25 mouse cellular contexts compared by ENCODE assay signal in genomic region chr13:55803973-55804372, GRCm38 (mm10). TPM values are rescaled to one million over a fixed set of nuclear protein-coding genes. Genes with fewer than 3 reads are reported as not detected.
DNase-seq lines count a peak whose midpoint lies in the region; ATAC-seq and TF ChIP-seq lines count a peak whose summit lies in the region.
"Had no signal": no experiment of that assay in that cellular context is flagged by ENCODE, and none has a peak within 500 bp of the region (broad histone marks: within the 10 kb centered on the region; RNA-seq: fewer than 3 reads in every experiment).

No protein-coding gene starts in this region.

- no peaks in the 10 kb centered on the region for H3K36me3 ChIP-seq in heart, embryonic 10.5 days
- no peaks in the 10 kb centered on the region for H3K36me3 ChIP-seq in heart, embryonic 12.5 days
- H3K36me3 ChIP-seq in CH12.LX (replicated peaks in 1 of 2; ENCODE audit: control insufficient read depth in 1 of 2, insufficient read depth in 1 of 2, low read length in 1 of 2): no peaks in the 10 kb centered on the region
- H3K36me3 ChIP-seq in ES-E14 (ENCODE audit: control insufficient read depth, insufficient read depth, low read length, poor library complexity, severe bottlenecking): no peaks in the 10 kb centered on the region
- H3K36me3 ChIP-seq: G1E had no signal

- H3K27me3 ChIP-seq in heart, embryonic 10.5 days (ENCODE audit: insufficient read depth, poor library complexity, severe bottlenecking): peaks cover 8% of the 10 kb centered on the region; the same call in 1 of the 2 replicates
- 0 out of 2 replicates have a peak, but pooled peaks cover 6% of the 10 kb centered on the region for H3K27me3 ChIP-seq in heart, embryonic 12.5 days (replicated peaks)
- no peaks in the 10 kb centered on the region for H3K27me3 ChIP-seq in CH12.LX (replicated peaks)
- H3K27me3 ChIP-seq: Patski had no signal

- H3K79me2 ChIP-seq in CH12.LX (replicated peaks; ENCODE audit: control insufficient read depth, extremely low read depth, insufficient read depth, poor library complexity, severe bottlenecking): no peaks in the 10 kb centered on the region

- TF ChIP-seq POLR2A in CH12.LX (IDR thresholded peaks at IDR 0.05; ENCODE audit: low read depth, low read length): no peak

- no peak overlapping the region for H3K4me2 ChIP-seq in heart, embryonic 12.5 days
- no peak overlapping the region for H3K4me2 ChIP-seq in CH12.LX (ENCODE audit: insufficient read depth, low read depth, poor library complexity, severe bottlenecking)

- no peak overlapping the region for H3K27ac ChIP-seq in heart, embryonic 10.5 days
- H3K27ac ChIP-seq in heart, embryonic 12.5 days (ENCODE audit: poor library complexity, severe bottlenecking): no peak overlapping the region
- H3K27ac ChIP-seq in CH12.LX (ENCODE audit: insufficient read depth, low read depth): no peak overlapping the region
- no peak overlapping the region for H3K27ac ChIP-seq in ES-E14 (ENCODE audit: insufficient read depth, low read depth, low read length, poor library complexity, severe bottlenecking)

- dilution Hi-C loops in CH12.LX (cut with MboI; ENCODE audit: extremely low pct_ligation_motif_present, extremely low pct_unique_long_range_greater_than_20kb, low sequenced_read_pairs): no loop called here

- no peak for ATAC-seq in heart, embryonic 12.5 days (ENCODE audit: insufficient number of reproducible peaks, low FRiP score)
- ATAC-seq: activated CD4-positive, CD25-positive, alpha-beta regulatory T cell, adult 4 months; CD4-positive, CD25-positive, alpha-beta regulatory T cell, adult 4 months; Patski had no signal

- no peak overlapping the region for H3K9ac ChIP-seq in heart, embryonic 12.5 days
- no peak overlapping the region for H3K9ac ChIP-seq in CH12.LX (ENCODE audit: insufficient read depth, low read depth)
- H3K9ac ChIP-seq in ES-E14 (ENCODE audit: insufficient read depth, low read depth, low read length, poor library complexity, severe bottlenecking): no peak overlapping the region

- H3K4me1 ChIP-seq in heart, embryonic 10.5 days: no peaks in the 10 kb centered on the region
- H3K4me1 ChIP-seq in heart, embryonic 12.5 days (replicated peaks): no peaks in the 10 kb centered on the region
- H3K4me1 ChIP-seq in CH12.LX (ENCODE audit: control insufficient read depth in 1 of 2, insufficient read depth in 2 of 2) (no peaks in the 10 kb centered on the region), ES-E14 (ENCODE audit: control insufficient read depth in 2 of 2, insufficient read depth in 2 of 2, low read length in 2 of 2, poor library complexity in 1 of 2) (no peaks in the 10 kb centered on the region)

- WGBS in heart, embryonic 10.5 days: 74% methylated on average over 1 of the region's 1 CpGs
- 91% methylated on average over 1 of the region's 1 CpGs for WGBS in heart, embryonic 12.5 days

- H3K9me3 ChIP-seq in heart, embryonic 10.5 days: no peaks in the 10 kb centered on the region
- H3K9me3 ChIP-seq in heart, embryonic 12.5 days (replicated peaks): peaks cover 8% of the 10 kb centered on the region
- H3K9me3 ChIP-seq in CH12.LX (replicated peaks; ENCODE audit: low read length) (peaks cover 11% of the 10 kb centered on the region), ES-E14 (ENCODE audit: control insufficient read depth, insufficient read depth, low read depth, low read length) (no peaks in the 10 kb centered on the region)
- H3K9me3 ChIP-seq: G1E had no signal

- peak; percentile 24 for DNase-seq in heart, embryonic 10.5 days (ENCODE audit: low spot score)
- no peak for DNase-seq in CH12.LX (ENCODE audit: extremely low read depth)
- DNase-seq in ES-E14 (ENCODE audit: low read depth, low spot score): no peak
- no peak for DNase-seq in cerebellum, adult 11-12 months
- no peak for DNase-seq in layer of hippocampus, adult 11-12 months (ENCODE audit: low spot score)
- DNase-seq: adrenal gland, adult 2 months; adrenal gland, adult 8-10 months; adrenal gland, postnatal 10 days; adrenal gland, postnatal 14 days; adrenal gland, postnatal 25 days; adrenal gland, postnatal 36 days; B cell, adult 2 months; cerebellum, adult 11 months; cerebellum, adult 18-20 months; cerebellum, adult 2 months; cerebellum, adult 8-10 months; cerebellum, adult 9-10 months had no signal

- no peak for TF ChIP-seq EP300 in CH12.LX (IDR thresholded peaks at IDR 0.05; ENCODE audit: low read length)

- in situ Hi-C loops in CH12.LX (cut with MboI; ENCODE audit: low pct_ligation_motif_present, low pct_unique_long_range_greater_than_20kb, low sequenced_read_pairs): no loop called here
- in situ Hi-C loops in ES-E14 (cut with MboI; ENCODE audit: low sequenced_read_pairs in 2 of 2, unreplicated experiment in 2 of 2): no loop called here

- TF ChIP-seq CTCF in CH12.LX (conservative IDR thresholded peaks at IDR 0.05 in 1 of 2, IDR thresholded peaks at IDR 0.05 in 1 of 2; ENCODE audit: low read depth in 2 of 2, low read length in 2 of 2): no peak

- H3K4me3 ChIP-seq in heart, embryonic 10.5 days: no peak overlapping the region
- H3K4me3 ChIP-seq in heart, embryonic 12.5 days: no peak overlapping the region
- no peak overlapping the region for H3K4me3 ChIP-seq in CH12.LX (replicated peaks in 1 of 3; ENCODE audit: low read depth in 2 of 3, low read length in 2 of 3, poor library complexity in 1 of 3)
- no peak overlapping the region for H3K4me3 ChIP-seq in ES-E14 (ENCODE audit: insufficient read depth in 1 of 2, low read depth in 1 of 2, low read length in 2 of 2, poor library complexity in 1 of 2, severe bottlenecking in 1 of 2)

- no peak for TF ChIP-seq RAD21 in CH12.LX (IDR thresholded peaks at IDR 0.05; ENCODE audit: low read depth, low read length)

TF ChIP-seq in CH12.LX, 34 proteins besides CTCF, POLR2A, EP300 and RAD21:
- TF ChIP-seq MEF2A (IDR thresholded peaks at IDR 0.05; ENCODE audit: borderline replicate concordance, low read depth, low read length) (no peak), MAFK (IDR thresholded peaks at IDR 0.05; ENCODE audit: insufficient replicate concordance, low read length) (peak; percentile 71)

TF ChIP-seq in ES-E14, 5 proteins besides CTCF, POLR2A, EP300 and RAD21:
- no peak for TF ChIP-seq ZNF384 (IDR thresholded peaks at IDR 0.05; ENCODE audit: low read depth, low read length)
- TF ChIP-seq MAFK (IDR thresholded peaks at IDR 0.05; ENCODE audit: insufficient read depth, low read depth, low read length): peak; percentile 74

RNA-seq across cellular contexts. Expression of gene Catsper3, which starts 19.6 kb away (rescaled TPM):
- 0.10 TPM in 1 of 2 replicates, not detected in the other for polyA plus RNA-seq in heart, embryonic 10.5 days (2016; fragmentation: Nextera tagmentation; extraction: Ambion mirVana)
- not detected in 2 replicates for polyA plus RNA-seq in heart, embryonic 12.5 days (2016; fragmentation: Nextera tagmentation; extraction: Ambion mirVana)
- total RNA-seq in CH12.LX (2012; rRNA removed) (not detected in 2 replicates), CH12.LX (2014; rRNA removed) (not detected in 2 replicates), ES-E14 (2012; rRNA removed) (not detected in 2 replicates)
- polyA plus RNA-seq in CH12.LX (2012; ENCODE audit: insufficient read length, low read depth): not detected in 2 replicates
- total RNA-seq: adrenal gland, adult 18-20 months; adrenal gland, postnatal 14 days; G1E; MEL had no signal
- polyA plus RNA-seq: G1E had no signal

RNA-seq across cellular contexts. Expression of gene Pitx1, which starts 32.0 kb away (rescaled TPM):
- polyA plus RNA-seq in heart, embryonic 10.5 days (2016; fragmentation: Nextera tagmentation; extraction: Ambion mirVana): 0.53 and 3.8 TPM in 2 replicates
- 0.54 and 0.87 TPM in 2 replicates for polyA plus RNA-seq in heart, embryonic 12.5 days (2016; fragmentation: Nextera tagmentation; extraction: Ambion mirVana)
- total RNA-seq in CH12.LX (2012; rRNA removed): not detected in 2 replicates
- total RNA-seq in CH12.LX (2014; rRNA removed): not detected in 2 replicates
- polyA plus RNA-seq in CH12.LX (2012; ENCODE audit: insufficient read length, low read depth): not detected in 2 replicates
- total RNA-seq in ES-E14 (2012; rRNA removed): 0.26 and 1.0 TPM in 2 replicates
- total RNA-seq: adrenal gland, adult 18-20 months; adrenal gland, adult 2 months; adrenal gland, adult 8-10 months; adrenal gland, postnatal 10 days; adrenal gland, postnatal 14 days; adrenal gland, postnatal 25 days; adrenal gland, postnatal 36 days; G1E; MEL had no signal
- polyA plus RNA-seq: activated CD4-positive, CD25-positive, alpha-beta regulatory T cell, adult 4 months; adrenal gland, adult 2 months; C2C12; CD4-positive, CD25-positive, alpha-beta regulatory T cell, adult 4 months; G1E; Patski had no signal
